Mouse (Mus musculus) midbrain, embryonic 11.5 days (tissue): ENCODE measurements around the gene Prickle1. TPM values are rescaled to one million over a fixed set of nuclear protein-coding genes. Genes with fewer than 3 reads are reported as not detected.

Experiments
- ATAC-seq: fragments of 200-750 bp; cut with Nextera tagmentation; 2 replicates; pipeline ENCODE4 v1.8.0; 2017; ENCODE audit warnings: moderate TSS enrichment, moderate library complexity; ENCODE audit not compliant: low FRiP score
- DNase-seq: peaks from one replicate; pipeline ENCODE4 v3.0.0; 2015; ENCODE audit warnings: low spot score; ENCODE audit errors: missing footprints
- H3K27ac ChIP-seq: fragments of 300-500 bp; sonication (generic); 2 replicates; pipeline ENCODE4 v1.5.1; 2014; ENCODE audit warnings: low read depth, low read length
- H3K27me3 ChIP-seq: fragments of 300-500 bp; sonication (generic); 2 replicates; pipeline ENCODE4 v1.6.1; 2014; ENCODE audit warnings: mild to moderate bottlenecking, low read length, moderate library complexity, mixed read lengths; ENCODE audit not compliant: control insufficient read depth, insufficient read depth
- H3K36me3 ChIP-seq: fragments of 300-500 bp; sonication (generic); 2 replicates; pipeline ENCODE4 v1.6.1; 2014; ENCODE audit warnings: mild to moderate bottlenecking, low read length, moderate library complexity, mixed read lengths; ENCODE audit not compliant: control insufficient read depth, insufficient read depth
- H3K4me1 ChIP-seq: fragments of 300-500 bp; sonication (generic); 2 replicates; pipeline ENCODE4 v1.6.1; 2014; ENCODE audit warnings: low read length; ENCODE audit not compliant: control insufficient read depth, insufficient read depth
- H3K4me2 ChIP-seq: fragments of 300-500 bp; sonication (generic); 2 replicates; pipeline ENCODE4 v1.6.1; 2014; ENCODE audit warnings: mild to moderate bottlenecking, moderate library complexity
- H3K4me3 ChIP-seq: fragments of 300-500 bp; sonication (generic); 2 replicates; pipeline ENCODE4 v1.5.1; 2014; ENCODE audit warnings: low read depth, low read length
- H3K9ac ChIP-seq: fragments of 300-500 bp; sonication (generic); 2 replicates; pipeline ENCODE4 v1.6.1; 2014; ENCODE audit warnings: low read length
- H3K9me3 ChIP-seq: fragments of 300-500 bp; sonication (generic); 2 replicates; pipeline ENCODE4 v1.6.1; 2016; ENCODE audit warnings: low read length; ENCODE audit not compliant: control insufficient read depth
- WGBS: fragments of 180-500 bp; shearing (Covaris S2); extraction: QIAGEN DNeasy Blood & Tissue Kit; methylation state at CpG from one replicate; pipeline ENCODE4 v1.1.7; 2014; 5-methylcytosine and 5-hydroxymethylcytosine counted together
- polyA plus RNA-seq: library from polyadenylated mRNA; unstranded; fragments of >200 nt; fragmentation: Nextera tagmentation; extraction: Ambion mirVana; gene quantifications from 2 replicates; pipeline ENCODE4 v1.2.1, GENCODE M21; 2014

Prickle1 gene
- polyA plus RNA-seq, 1 experiment from 2014 or later: 16.8 TPM

GRCm38 (mm10) chr15:93484261-93484710 is 111.4 kb downstream of the Prickle1 start:
- Histone ChIP-seq H3K9me3 (no peaks in the 10 kb centered on the region), H3K27me3 (no peaks in the 10 kb centered on the region), H3K4me1 (no peaks in the 10 kb centered on the region), H3K4me3 (no peak overlapping the region), H3K9ac (no peak overlapping the region), H3K27ac (no peak overlapping the region), H3K36me3 (no peaks in the 10 kb centered on the region), H3K4me2 (no peak overlapping the region)
- WGBS: 84% methylated on average over 7 of the region's 7 CpGs
- no peak for ATAC-seq
- DNase-seq: no peak

DNA sequence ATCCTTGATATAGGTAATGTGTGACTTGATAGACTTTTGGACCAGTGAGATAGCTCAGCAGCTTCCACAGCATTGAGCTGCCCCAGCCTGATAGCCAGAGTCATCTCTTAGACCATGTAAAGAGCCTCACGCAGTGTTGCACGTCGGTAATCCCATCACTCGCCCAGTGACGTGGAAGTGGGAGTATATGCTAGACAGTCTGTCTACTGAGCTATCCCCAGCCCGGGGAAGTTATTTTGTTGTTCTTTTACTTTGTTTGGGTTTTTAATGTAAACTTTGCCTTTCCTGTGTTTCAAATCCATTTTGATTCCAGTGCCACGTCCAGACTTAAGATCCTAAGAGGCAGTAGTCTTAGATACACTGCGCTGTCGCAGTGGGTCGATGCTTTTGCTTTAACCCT is 114.6 kb downstream of the Prickle1 start:
- no peak overlapping the region for H3K9ac ChIP-seq
- H3K9me3 ChIP-seq: no peaks in the 10 kb centered on the region
- no peaks in the 10 kb centered on the region for H3K4me1 ChIP-seq
- H3K4me2 ChIP-seq: no peak overlapping the region
- no peaks in the 10 kb centered on the region for H3K36me3 ChIP-seq
- H3K27me3 ChIP-seq: no peaks in the 10 kb centered on the region
- WGBS: 82% methylated on average over 10 of the region's 10 CpGs
- DNase-seq (no peak), ATAC-seq (no peak)
- H3K4me3 ChIP-seq: no peak overlapping the region
- H3K27ac ChIP-seq: no peak overlapping the region

DNA sequence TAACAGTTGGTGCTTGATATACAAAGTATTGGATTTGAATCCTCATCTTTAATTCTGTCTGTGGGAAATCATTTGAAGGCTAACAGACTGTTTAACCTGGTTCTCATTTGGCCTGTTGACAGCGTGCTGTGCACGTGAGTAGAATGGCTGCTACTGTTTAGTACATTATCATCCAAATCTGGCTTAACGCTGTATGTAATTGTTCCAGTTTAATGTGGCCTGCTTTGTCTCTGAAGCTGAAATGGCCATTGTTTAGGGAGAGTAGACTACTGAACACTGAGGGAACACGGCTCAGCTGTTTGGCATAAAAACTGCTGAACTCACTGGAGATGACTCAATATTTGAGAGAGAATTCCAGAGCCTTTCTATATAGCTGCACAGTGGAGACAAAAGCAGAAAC is 116.2 kb downstream of the Prickle1 start:
- ATAC-seq (no peak), DNase-seq (no peak)
- Histone ChIP-seq H3K27me3 (no peaks in the 10 kb centered on the region), H3K9me3 (no peaks in the 10 kb centered on the region), H3K4me1 (no peaks in the 10 kb centered on the region), H3K9ac (no peak overlapping the region), H3K4me2 (no peak overlapping the region), H3K27ac (no peak overlapping the region), H3K36me3 (no peaks in the 10 kb centered on the region), H3K4me3 (no peak overlapping the region)
- WGBS: 70% methylated on average over 4 of the region's 4 CpGs

DNA sequence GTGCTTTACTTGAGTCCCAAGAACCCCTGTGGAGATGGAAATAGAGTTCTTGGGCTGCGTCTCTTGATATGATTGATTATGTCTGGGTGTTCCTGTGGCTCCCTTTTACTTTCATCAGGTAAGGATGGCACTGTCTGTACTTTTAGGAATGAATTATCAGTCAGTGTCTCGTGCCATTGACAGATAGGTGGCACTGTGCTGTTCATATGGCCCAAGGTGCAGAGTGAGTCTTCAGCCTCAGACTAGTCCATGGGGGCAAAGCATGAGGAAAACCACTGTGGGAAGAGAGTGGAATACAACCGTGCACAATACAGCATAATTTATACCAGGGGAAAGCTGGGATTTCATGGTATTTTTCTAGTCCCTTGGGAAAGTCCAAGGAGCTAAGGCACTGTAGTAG is 117.0 kb downstream of the Prickle1 start:
- Histone ChIP-seq H3K27ac (no peak overlapping the region), H3K4me1 (no peaks in the 10 kb centered on the region), H3K9ac (no peak overlapping the region), H3K9me3 (no peaks in the 10 kb centered on the region), H3K36me3 (no peaks in the 10 kb centered on the region), H3K4me3 (no peak overlapping the region), H3K4me2 (no peak overlapping the region), H3K27me3 (no peaks in the 10 kb centered on the region)
- 90% methylated on average over 3 of the region's 3 CpGs for WGBS
- no peak for DNase-seq
- ATAC-seq: no peak

DNA sequence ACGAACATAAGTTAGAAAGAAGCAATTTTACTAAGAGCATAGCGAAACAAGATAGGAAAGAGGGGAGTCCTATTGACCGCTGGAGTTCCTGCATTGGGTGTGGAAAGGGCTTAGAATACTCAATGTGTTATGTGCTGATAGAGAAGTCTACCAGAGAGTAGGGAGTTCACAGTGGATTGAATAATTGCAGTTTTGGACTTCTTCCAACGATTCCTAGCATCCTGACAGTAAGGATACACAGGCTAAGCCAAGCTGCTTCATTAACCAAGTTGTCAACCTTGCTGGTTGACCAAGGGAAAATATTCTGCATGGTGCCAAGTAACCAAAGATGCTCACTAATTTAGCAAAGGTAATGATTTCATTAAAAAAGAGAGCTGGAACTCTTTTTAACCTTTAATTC is 118.0 kb downstream of the Prickle1 start:
- no peaks in the 10 kb centered on the region for H3K9me3 ChIP-seq
- no peak overlapping the region for H3K4me3 ChIP-seq
- H3K4me1 ChIP-seq: no peaks in the 10 kb centered on the region; the same call in 1 of the 2 replicates
- ATAC-seq: no peak
- H3K9ac ChIP-seq: no peak overlapping the region
- no peak overlapping the region for H3K27ac ChIP-seq
- H3K36me3 ChIP-seq: no peaks in the 10 kb centered on the region
- 93% methylated on average over 4 of the region's 4 CpGs for WGBS
- no peaks in the 10 kb centered on the region for H3K27me3 ChIP-seq
- no peak overlapping the region for H3K4me2 ChIP-seq
- no peak for DNase-seq

- Histone ChIP-seq H3K4me2 (no peak overlapping the region), H3K4me1 (peaks cover 6% of the 10 kb centered on the region), H3K9ac (no peak overlapping the region; the same call in 1 of the 2 replicates), H3K9me3 (no peaks in the 10 kb centered on the region), H3K27ac (no peak overlapping the region), H3K27me3 (no peaks in the 10 kb centered on the region), H3K4me3 (no peak overlapping the region), H3K36me3 (no peaks in the 10 kb centered on the region)
- no peak for ATAC-seq
- WGBS: 87% methylated on average over 8 of the region's 8 CpGs
- no peak for DNase-seq
Measured at GRCm38 (mm10) chr15:93475688-93476087, 120.0 kb downstream of the Prickle1 start.

GRCm38 (mm10) chr15:93474277-93474676 is 121.4 kb downstream of the Prickle1 start:
- Histone ChIP-seq H3K9ac (no peak overlapping the region), H3K36me3 (no peaks in the 10 kb centered on the region), H3K27ac (no peak overlapping the region), H3K4me2 (no peak overlapping the region), H3K9me3 (no peaks in the 10 kb centered on the region), H3K4me1 (peaks cover 6% of the 10 kb centered on the region), H3K27me3 (no peaks in the 10 kb centered on the region), H3K4me3 (no peak overlapping the region)
- ATAC-seq (no peak), DNase-seq (no peak)
- 97% methylated on average over 3 of the region's 3 CpGs for WGBS

GRCm38 (mm10) chr15:93472089-93472488 is 123.6 kb downstream of the Prickle1 start:
- Histone ChIP-seq H3K9me3 (no peaks in the 10 kb centered on the region), H3K27me3 (no peaks in the 10 kb centered on the region), H3K36me3 (no peaks in the 10 kb centered on the region), H3K4me2 (no peak overlapping the region), H3K9ac (no peak overlapping the region), H3K4me3 (no peak overlapping the region), H3K4me1 (peaks cover 6% of the 10 kb centered on the region), H3K27ac (no peak overlapping the region)
- 35% methylated on average over 1 of the region's 1 CpGs for WGBS
- peak; percentile 82 for DNase-seq
- no peak for ATAC-seq

DNA sequence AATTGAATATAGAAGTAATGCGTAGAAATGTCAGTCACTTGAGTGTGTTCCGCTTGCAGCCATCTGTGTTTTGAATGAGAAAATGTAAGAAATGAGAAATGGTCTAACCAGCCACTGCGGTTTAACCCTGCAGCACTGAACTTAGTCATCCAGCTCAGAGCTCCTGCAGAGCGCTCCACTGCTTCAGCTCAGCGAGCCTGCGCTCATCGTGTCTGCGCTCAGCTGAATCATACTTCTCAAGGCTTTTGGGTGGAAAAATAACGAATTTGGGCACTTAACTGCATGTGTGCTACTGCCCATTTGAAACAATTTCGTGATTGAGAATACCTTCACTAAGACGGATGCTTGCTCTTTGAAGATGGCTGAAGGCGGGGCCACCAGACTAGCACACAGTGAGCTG is 124.0 kb downstream of the Prickle1 start:
- H3K4me1 ChIP-seq: peaks cover 6% of the 10 kb centered on the region
- no peaks in the 10 kb centered on the region for H3K9me3 ChIP-seq
- no peak overlapping the region for H3K4me3 ChIP-seq
- DNase-seq (no peak), ATAC-seq (no peak)
- H3K27me3 ChIP-seq: no peaks in the 10 kb centered on the region
- 45% methylated on average over 12 of the region's 12 CpGs for WGBS
- no peak overlapping the region for H3K9ac ChIP-seq
- H3K36me3 ChIP-seq: no peaks in the 10 kb centered on the region
- H3K4me2 ChIP-seq: no peak overlapping the region
- H3K27ac ChIP-seq: no peak overlapping the region

DNA sequence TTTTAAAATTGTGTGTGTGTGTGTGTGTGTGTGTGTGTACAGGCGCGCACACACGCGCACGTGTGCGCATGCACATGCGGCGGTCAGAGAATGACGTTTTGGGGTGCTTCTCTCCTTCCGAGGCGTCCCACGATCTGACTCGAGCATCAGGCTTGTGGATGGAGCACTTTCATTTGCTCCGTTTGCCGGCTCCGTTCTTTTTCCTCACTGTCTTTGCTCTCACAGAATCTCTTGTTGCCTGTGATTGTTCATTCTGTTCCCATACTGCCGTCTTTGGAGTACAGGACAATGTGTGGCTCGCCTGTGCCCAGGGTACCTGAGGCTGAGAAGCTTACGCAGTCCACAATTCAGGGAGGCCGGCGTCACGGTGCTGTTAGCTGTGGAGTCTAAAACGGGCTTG is 134.6 kb downstream of the Prickle1 start:
- peaks cover 8% of the 10 kb centered on the region; the same call in 1 of the 2 replicates for H3K36me3 ChIP-seq
- H3K9ac ChIP-seq: no peak overlapping the region
- WGBS: 93% methylated on average over 23 of the region's 23 CpGs
- H3K9me3 ChIP-seq: no peaks in the 10 kb centered on the region
- H3K4me2 ChIP-seq: no peak overlapping the region
- peak; percentile 56 for DNase-seq
- H3K27me3 ChIP-seq: no peaks in the 10 kb centered on the region
- no peak for ATAC-seq
- H3K4me1 ChIP-seq: no peaks in the 10 kb centered on the region
- no peak overlapping the region for H3K27ac ChIP-seq
- no peak overlapping the region for H3K4me3 ChIP-seq
